Mouse (Mus musculus) heart, adult 8-10 months (tissue): ENCODE results near the gene Crim1. TPM values are rescaled to one million over a fixed set of nuclear protein-coding genes. Genes with fewer than 3 reads are reported as not detected.

Experiments
- DNase-seq: peaks from one replicate; pipeline ENCODE4 v3.0.0; 2022; ENCODE audit warnings: low spot score
- total RNA-seq, 4 experiments: library from RNA; stranded (reverse); gene quantifications; 2 replicates each; pipeline ENCODE4 v1.2.4; 2022

Gene Crim1
- 10 to 100 TPM; 58.6 to 70.9 (median 67.5) TPM for total RNA-seq

GRCm38 (mm10) chr17:78199626-78200560 is at the start of gene Crim1:
Gene Crim1, plus strand, starts transcription at chr17:78200248.
- DNase-seq = peak; percentile 83

- no peak for DNase-seq
These were observed 48.4 kb upstream of the Crim1 start for GRCm38 (mm10) chr17:78151479-78152282.

GRCm38 (mm10) chr17:78163278-78163677 is 36.8 kb upstream of the Crim1 start:
- DNase-seq = peak; percentile 24

GRCm38 (mm10) chr17:78163724-78164236 is 36.3 kb upstream of the Crim1 start:
- DNase-seq = no peak

- DNase-seq = no peak
These were observed 34.2 kb upstream of the Crim1 start for GRCm38 (mm10) chr17:78165855-78166254.

- DNase-seq = no peak
These were observed 33.5 kb upstream of the Crim1 start for GRCm38 (mm10) chr17:78166566-78166965.

GRCm38 (mm10) chr17:78172371-78172770 is 27.7 kb upstream of the Crim1 start:
- DNase-seq = no peak

- no peak for DNase-seq
These were observed 19.3 kb upstream of the Crim1 start for GRCm38 (mm10) chr17:78180766-78181165.

- DNase-seq = no peak
These were observed 3.9 kb upstream of the Crim1 start for GRCm38 (mm10) chr17:78196184-78196583.

- DNase-seq = peak; percentile 63
These were observed 2.9 kb upstream of the Crim1 start for GRCm38 (mm10) chr17:78197111-78197510.

- DNase-seq = no peak
These were observed 1.9 kb upstream of the Crim1 start for GRCm38 (mm10) chr17:78198140-78198539.

- no peak for DNase-seq
These were observed 1.2 kb upstream of the Crim1 start for GRCm38 (mm10) chr17:78198820-78199219.

- DNase-seq = no peak
These were observed 820 bp upstream of the Crim1 start for GRCm38 (mm10) chr17:78199231-78199625.

- DNase-seq = no peak
These were observed 643 bp downstream of the Crim1 start for GRCm38 (mm10) chr17:78200561-78201220.

GRCm38 (mm10) chr17:78201221-78202058 is 1.4 kb downstream of the Crim1 start:
- DNase-seq = no peak

GRCm38 (mm10) chr17:78202221-78202620 is 2.2 kb downstream of the Crim1 start:
- DNase-seq = no peak

GRCm38 (mm10) chr17:78202756-78203155 is 2.7 kb downstream of the Crim1 start:
- no peak for DNase-seq

- DNase-seq = no peak
These were observed 3.4 kb downstream of the Crim1 start for GRCm38 (mm10) chr17:78203478-78203877.

GRCm38 (mm10) chr17:78206421-78206820 is 6.4 kb downstream of the Crim1 start:
- no peak for DNase-seq

- DNase-seq = no peak
These were observed 7.2 kb downstream of the Crim1 start for GRCm38 (mm10) chr17:78207246-78207645.

GRCm38 (mm10) chr17:78208805-78209204 is 8.8 kb downstream of the Crim1 start:
- no peak for DNase-seq
